Mouse (Mus musculus) 3T3-L1 (cell line): ENCODE measurements around the gene Cnot8.
"Not testable (repeated sequence)": the region's sequence is repeated elsewhere in the genome, so short reads cannot be mapped to it uniquely, and the experiment has no call there.

Source experiments
- DNase-seq: peaks from one replicate; pipeline ENCODE4 v3.0.0-alpha.2; 2015; ENCODE audit warnings: low read depth, low spot score

The Cnot8 gene

GRCm38 (mm10) chr11:58103697-58104306 is at the start of gene Cnot8:
Cnot8 (plus strand) TSS chr11:58104153.
- peak; percentile 95 for DNase-seq

- peak; percentile 72 for DNase-seq
Measured at GRCm38 (mm10) chr11:58057455-58057854, 46.5 kb upstream of the Cnot8 start.

- DNase-seq: not testable (repeated sequence)
Measured at GRCm38 (mm10) chr11:58059752-58060151, 44.2 kb upstream of the Cnot8 start.

GRCm38 (mm10) chr11:58061218-58061617 is 42.7 kb upstream of the Cnot8 start:
- DNase-seq: not testable (repeated sequence)

GRCm38 (mm10) chr11:58062586-58062985 is 41.4 kb upstream of the Cnot8 start:
- no peak for DNase-seq

- no peak for DNase-seq
Measured at GRCm38 (mm10) chr11:58065025-58065424, 38.9 kb upstream of the Cnot8 start.

- peak; percentile 27 for DNase-seq
Measured at GRCm38 (mm10) chr11:58072978-58073377, 31.0 kb upstream of the Cnot8 start.

GRCm38 (mm10) chr11:58077270-58077669 is 26.7 kb upstream of the Cnot8 start:
- DNase-seq: no peak

GRCm38 (mm10) chr11:58081716-58082115 is 22.2 kb upstream of the Cnot8 start:
- DNase-seq: no peak

- no peak for DNase-seq
Measured at GRCm38 (mm10) chr11:58092541-58092940, 11.4 kb upstream of the Cnot8 start.

- DNase-seq: peak; percentile 56
Measured at GRCm38 (mm10) chr11:58093021-58093528, 10.9 kb upstream of the Cnot8 start, which contains the start of gene Gm12248. Gm12248 (minus strand) TSS chr11:58093134.

- DNase-seq: no peak
Measured at GRCm38 (mm10) chr11:58094766-58095165, 9.2 kb upstream of the Cnot8 start.

- no peak for DNase-seq
Measured at GRCm38 (mm10) chr11:58095561-58095960, 8.4 kb upstream of the Cnot8 start.

- DNase-seq: no peak
Measured at GRCm38 (mm10) chr11:58096160-58096559, 7.8 kb upstream of the Cnot8 start.

GRCm38 (mm10) chr11:58096821-58097620 is 6.9 kb upstream of the Cnot8 start:
- DNase-seq: no peak

- no peak for DNase-seq
Measured at GRCm38 (mm10) chr11:58097621-58098365, 6.2 kb upstream of the Cnot8 start.

- DNase-seq: not testable (repeated sequence)
Measured at GRCm38 (mm10) chr11:58098366-58098720, 5.6 kb upstream of the Cnot8 start.

- no peak for DNase-seq
Measured at GRCm38 (mm10) chr11:58100006-58100405, 3.9 kb upstream of the Cnot8 start.

- peak; percentile 28 for DNase-seq
Measured at GRCm38 (mm10) chr11:58101194-58101720, 2.7 kb upstream of the Cnot8 start.

- no peak for DNase-seq
Measured at GRCm38 (mm10) chr11:58102146-58102545, 1.8 kb upstream of the Cnot8 start.

- peak; percentile 28 for DNase-seq
Measured at GRCm38 (mm10) chr11:58102581-58103343, 1.2 kb upstream of the Cnot8 start.
